Mouse (Mus musculus) brain, embryonic 14.5 days (tissue): ENCODE results near the gene Angptl4.

Experiments
- CTCF ChIP-seq: fragments of 200-500 bp; IDR thresholded peaks from 2 replicates; pipeline ENCODE4 v1.5.1; 2012; ENCODE audit warnings: inconsistent platforms, mild to moderate bottlenecking, moderate library complexity, borderline replicate concordance; ENCODE audit not compliant: insufficient read depth, insufficient read length; ENCODE audit errors: extremely low read depth
- POLR2A ChIP-seq: fragments of 200-500 bp; IDR thresholded peaks from 2 replicates; pipeline ENCODE4 v1.6.1; 2012; ENCODE audit warnings: mild to moderate bottlenecking, inconsistent platforms, borderline replicate concordance; ENCODE audit not compliant: poor library complexity, insufficient read depth, insufficient read length, severe bottlenecking; ENCODE audit errors: extremely low read depth

DNA sequence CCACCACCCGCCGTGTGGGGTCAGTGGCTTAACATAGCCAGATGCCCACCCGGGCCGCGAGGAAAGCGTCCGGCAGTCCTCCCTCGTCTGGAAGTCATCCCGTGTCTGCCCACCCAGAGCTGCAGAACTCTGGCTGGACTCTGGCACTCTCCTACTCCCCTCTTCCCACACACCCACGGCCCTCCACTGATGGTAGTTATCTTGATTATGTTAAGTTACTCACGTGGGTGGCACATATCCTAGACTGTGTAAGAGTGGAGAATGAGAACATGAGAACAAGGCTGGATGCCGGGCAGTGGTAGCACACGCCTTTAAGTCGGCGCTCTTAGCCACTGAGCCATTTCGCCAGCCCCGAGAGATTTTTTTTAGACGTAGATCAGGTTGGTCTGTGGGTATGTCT lies 4.7 kb upstream of the Angptl4 start:
- no peak for TF ChIP-seq CTCF
- TF ChIP-seq POLR2A = no peak
